Mouse (Mus musculus) thymus, adult 2 months (tissue): ENCODE data around the gene Abtb2. TPM values are rescaled to one million over a fixed set of nuclear protein-coding genes. Genes with fewer than 3 reads are reported as not detected.

ENCODE experiments used
- DNase-seq: peaks from one replicate; pipeline ENCODE4 v3.0.0; 2021
- H3K27ac ChIP-seq: fragments of 200-500 bp; 2 replicates; pipeline ENCODE4 v1.5.1; 2012; ENCODE audit warnings: low read length, control low read depth; ENCODE audit not compliant: control insufficient read depth, insufficient read depth
- H3K27me3 ChIP-seq: fragments of 200-500 bp; 2 replicates; pipeline ENCODE4 v1.6.1; 2012; ENCODE audit warnings: mild to moderate bottlenecking, low read length, moderate library complexity, mixed read lengths; ENCODE audit not compliant: control insufficient read depth, insufficient read depth
- H3K36me3 ChIP-seq: fragments of 200-500 bp; 2 replicates; pipeline ENCODE4 v1.6.1; 2012; ENCODE audit warnings: mild to moderate bottlenecking, low read length, moderate library complexity; ENCODE audit not compliant: control insufficient read depth, insufficient read depth
- H3K4me1 ChIP-seq: fragments of 200-500 bp; replicated peaks from 2 replicates; pipeline ENCODE4 v1.6.1; 2012; ENCODE audit warnings: low read length; ENCODE audit not compliant: control insufficient read depth, insufficient read depth
- H3K4me3 ChIP-seq: fragments of 200-500 bp; 2 replicates; pipeline ENCODE4 v1.5.1; 2012; ENCODE audit warnings: mild to moderate bottlenecking, low read length, control low read depth, moderate library complexity; ENCODE audit not compliant: control insufficient read depth, insufficient read depth
- CTCF ChIP-seq: fragments of 200-500 bp; IDR thresholded peaks from 2 replicates; pipeline ENCODE4 v1.5.1; 2012; ENCODE audit warnings: mild to moderate bottlenecking, control low read depth, low read length, moderate library complexity, borderline replicate concordance; ENCODE audit not compliant: control insufficient read depth, poor library complexity, insufficient read depth; ENCODE audit errors: extremely low read depth
- POLR2A ChIP-seq: fragments of 200-500 bp; IDR thresholded peaks from 2 replicates; pipeline ENCODE4 v1.6.1; 2012; ENCODE audit warnings: mild to moderate bottlenecking, low read length, control low read depth, moderate library complexity; ENCODE audit not compliant: control insufficient read depth, poor library complexity, insufficient read depth; ENCODE audit errors: extremely low read depth
- WGBS: fragments of 180-500 bp; shearing (Covaris S2); methylation state at CpG from one replicate; pipeline ENCODE4 v1.1.7; 2018; 5-methylcytosine and 5-hydroxymethylcytosine counted together
- polyA plus RNA-seq: library from polyadenylated mRNA; depleted of rRNA; stranded (reverse); fragments of >200 nt; gene quantifications from 2 replicates; pipeline ENCODE4 v1.2.3, GENCODE M21; 2012

Abtb2 gene
- polyA plus RNA-seq, 1 experiment: 110 TPM

- H3K4me3 ChIP-seq: no peak overlapping the region
- H3K27ac ChIP-seq: no peak overlapping the region
- 0 out of 2 replicates have a peak, but pooled peaks cover 4% of the 10 kb centered on the region for H3K4me1 ChIP-seq
- TF ChIP-seq POLR2A (no peak), CTCF (no peak)
- H3K36me3 ChIP-seq: peaks cover 2% of the 10 kb centered on the region; the same call in 1 of the 2 replicates
- DNase-seq: no peak
- H3K27me3 ChIP-seq: no peaks in the 10 kb centered on the region
- 92% methylated on average over 3 of the region's 3 CpGs for WGBS
Measured at GRCm38 (mm10) chr2:103696177-103696576, 130.1 kb downstream of the Abtb2 start.

- peaks cover 20% of the 10 kb centered on the region for H3K4me1 ChIP-seq
- peak; percentile 51 for DNase-seq
- no peaks in the 10 kb centered on the region for H3K27me3 ChIP-seq
- H3K4me3 ChIP-seq: no peak overlapping the region
- whole genome bisulfite sequencing: 94% methylated on average over 12 of the region's 12 CpGs
- TF ChIP-seq CTCF: 0 out of 2 replicates have a peak, but pooled peaks have one; percentile 52
- TF ChIP-seq POLR2A: no peak
- no peak overlapping the region for H3K27ac ChIP-seq
- peaks cover 28% of the 10 kb centered on the region for H3K36me3 ChIP-seq
Measured at GRCm38 (mm10) chr2:103700514-103700913, 134.4 kb downstream of the Abtb2 start.

GRCm38 (mm10) chr2:103703336-103703735 is 137.2 kb downstream of the Abtb2 start:
- H3K4me3 ChIP-seq: no peak overlapping the region
- peak overlapping the region; percentile 68 for H3K27ac ChIP-seq
- DNase-seq: peak; percentile 38
- H3K36me3 ChIP-seq: peaks cover 49% of the 10 kb centered on the region
- WGBS: 22% methylated on average over 10 of the region's 10 CpGs
- TF ChIP-seq CTCF: no peak
- no peak for TF ChIP-seq POLR2A
- peaks cover 24% of the 10 kb centered on the region for H3K4me1 ChIP-seq
- H3K27me3 ChIP-seq: no peaks in the 10 kb centered on the region

GRCm38 (mm10) chr2:103703865-103704264 is 137.8 kb downstream of the Abtb2 start:
- no peaks in the 10 kb centered on the region for H3K27me3 ChIP-seq
- peaks cover 24% of the 10 kb centered on the region for H3K4me1 ChIP-seq

GRCm38 (mm10) chr2:103705826-103706225 is 139.7 kb downstream of the Abtb2 start:
- WGBS: 94% methylated on average over 4 of the region's 4 CpGs
- TF ChIP-seq CTCF: no peak
- TF ChIP-seq POLR2A: no peak
- Histone ChIP-seq H3K4me1 (peaks cover 24% of the 10 kb centered on the region), H3K27me3 (no peaks in the 10 kb centered on the region), H3K27ac (no peak overlapping the region), H3K4me3 (no peak overlapping the region), H3K36me3 (peaks cover 73% of the 10 kb centered on the region)
- no peak for DNase-seq

More at GRCm38 (mm10) chr2:103703865-103704264, 137.8 kb downstream of the Abtb2 start:
- Histone ChIP-seq H3K27ac (no peak overlapping the region; the same call in 1 of the 2 replicates), H3K4me3 (no peak overlapping the region), H3K36me3 (peaks cover 54% of the 10 kb centered on the region)
- no peak for TF ChIP-seq CTCF
- TF ChIP-seq POLR2A: no peak
- no peak for DNase-seq
- WGBS: 62% methylated on average over 4 of the region's 4 CpGs

GRCm38 (mm10) chr2:103706226-103706625 is 140.1 kb downstream of the Abtb2 start:
- Histone ChIP-seq H3K4me3 (no peak overlapping the region), H3K36me3 (peaks cover 74% of the 10 kb centered on the region), H3K27me3 (no peaks in the 10 kb centered on the region), H3K4me1 (peaks cover 24% of the 10 kb centered on the region), H3K27ac (no peak overlapping the region)
- WGBS: 71% methylated on average over 11 of the region's 11 CpGs
- no peak for TF ChIP-seq CTCF
- no peak for TF ChIP-seq POLR2A
- DNase-seq: no peak

- no peak overlapping the region for H3K27ac ChIP-seq
- peaks cover 22% of the 10 kb centered on the region for H3K4me1 ChIP-seq
- no peak for DNase-seq
- H3K27me3 ChIP-seq: no peaks in the 10 kb centered on the region
- 70% methylated on average over 6 of the region's 6 CpGs for WGBS
- peaks cover 74% of the 10 kb centered on the region for H3K36me3 ChIP-seq
- H3K4me3 ChIP-seq: no peak overlapping the region
- TF ChIP-seq CTCF: no peak
- TF ChIP-seq POLR2A: no peak
Measured at GRCm38 (mm10) chr2:103707056-103707776, 141.1 kb downstream of the Abtb2 start.

- no peak for DNase-seq
- no peak overlapping the region for H3K27ac ChIP-seq
- TF ChIP-seq POLR2A: no peak
- TF ChIP-seq CTCF: no peak
- WGBS: 96% methylated on average over 7 of the region's 7 CpGs
- H3K4me1 ChIP-seq: 0 out of 2 replicates have a peak, but pooled peaks cover 4% of the 10 kb centered on the region
- no peak overlapping the region for H3K4me3 ChIP-seq
- H3K36me3 ChIP-seq: peaks cover 76% of the 10 kb centered on the region
- H3K27me3 ChIP-seq: no peaks in the 10 kb centered on the region
Measured at GRCm38 (mm10) chr2:103710849-103711248, 144.7 kb downstream of the Abtb2 start.
